Mouse (Mus musculus): ENCODE measurements around the gene Aif1. TPM values are rescaled to one million over a fixed set of nuclear protein-coding genes. Genes with fewer than 3 reads are reported as not detected.
"Not testable (repeated sequence)": the region's sequence is repeated elsewhere in the genome, so short reads cannot be mapped to it uniquely, and the experiment has no call there.

Gene Aif1
- polyA plus RNA-seq, 1 experiment from 2014 or later = 15.5 TPM

DNA sequence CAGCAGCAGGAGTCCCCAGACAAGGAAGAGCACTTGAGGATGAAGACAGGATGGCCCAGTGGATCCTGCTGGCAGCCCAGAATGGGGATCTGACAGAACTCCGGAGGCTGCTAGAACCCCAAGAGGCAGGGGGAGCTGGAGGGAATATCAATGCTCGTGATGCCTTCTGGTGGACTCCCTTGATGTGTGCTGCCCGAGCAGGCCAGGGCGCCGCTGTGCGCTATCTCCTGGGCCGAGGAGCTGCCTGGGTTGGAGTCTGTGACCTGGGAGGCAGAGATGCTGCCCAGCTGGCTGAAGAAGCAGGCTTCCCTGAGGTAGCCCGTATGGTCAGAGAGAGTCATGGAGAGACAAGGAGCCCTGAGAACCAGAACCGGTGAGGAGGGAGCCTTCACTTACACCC lies 52.6 kb downstream of the Aif1 start:
- WGBS = 92% methylated on average over 9 of the region's 9 CpGs
- H3K4me2 ChIP-seq (replicated peaks); H3K27ac ChIP-seq (replicated peaks); H3K9ac ChIP-seq; ATAC-seq (ENCODE audit: insufficient number of reproducible peaks, low FRiP score, low TSS enrichment, low read depth); H3K4me3 ChIP-seq (replicated peaks); H3K9me3 ChIP-seq (replicated peaks); H3K27me3 ChIP-seq: not testable (repeated sequence)
- Histone ChIP-seq H3K36me3 (peaks cover 18% of the 10 kb centered on the region), H3K4me1 (peaks cover 49% of the 10 kb centered on the region)

- H3K27ac ChIP-seq (replicated peaks) = peak within 1 kb of the TSS; percentile 84
- no peaks in the 10 kb centered on the region for H3K27me3 ChIP-seq
- H3K4me2 ChIP-seq (replicated peaks) = peak within 1 kb of the TSS; percentile 89
- under 1% methylated on average over 19 of the region's 19 CpGs for WGBS
- H3K36me3 ChIP-seq = peaks cover 29% of the 10 kb centered on the region
- H3K9ac ChIP-seq = peak within 1 kb of the TSS; percentile 95
- H3K4me1 ChIP-seq = peaks cover 37% of the 10 kb centered on the region
- H3K4me3 ChIP-seq (replicated peaks) = peak within 1 kb of the TSS; percentile 96
- no peaks in the 10 kb centered on the region for H3K9me3 ChIP-seq (replicated peaks)
- ATAC-seq (ENCODE audit: insufficient number of reproducible peaks, low FRiP score, low TSS enrichment, low read depth) = no peak
Observed at GRCm38 (mm10) chr17:35121871-35122303, 54.0 kb downstream of the Aif1 start, which contains the start of gene Csnk2b. Gene Csnk2b, minus strand, starts transcription at chr17:35122053.

GRCm38 (mm10) chr17:35121143-35121799 lies 54.6 kb downstream of the Aif1 start, which contains the start of gene Gpank1:
Gene Gpank1, plus strand, starts transcription at chr17:35121455.
- Histone ChIP-seq H3K4me2 (replicated peaks) (peak within 1 kb of the TSS; percentile 89), H3K4me3 (replicated peaks) (peak within 1 kb of the TSS; percentile 96), H3K9me3 (replicated peaks) (no peaks in the 10 kb centered on the region), H3K27ac (replicated peaks) (peak within 1 kb of the TSS; percentile 84), H3K9ac (peak within 1 kb of the TSS; percentile 95), H3K27me3 (no peaks in the 10 kb centered on the region), H3K36me3 (peaks cover 34% of the 10 kb centered on the region), H3K4me1 (peaks cover 32% of the 10 kb centered on the region)
- peak; percentile 94 for ATAC-seq (ENCODE audit: insufficient number of reproducible peaks, low FRiP score, low TSS enrichment, low read depth)
- WGBS = under 1% methylated on average over 50 of the region's 50 CpGs

Small RNA genes within 50 kb of the gene (microRNA-seq; reads per million reads assigned to microRNA genes)
- not detected for gene Mir6973a (ENCODE audit: borderline number of aligned reads)
- gene Mir6974 (ENCODE audit: borderline number of aligned reads) = not detected

Other genes starting within 250 kb of the Aif1 start
- 20.8 and 22.7 TPM in 2 replicates for gene Neu1, start 244.8 kb downstream of the Aif1 start, polyA plus RNA-seq (2015; fragmentation: Nextera tagmentation; extraction: Ambion mirVana)
- gene Hspa1b, start 216.8 kb downstream of the Aif1 start, polyA plus RNA-seq (2015; fragmentation: Nextera tagmentation; extraction: Ambion mirVana) = 2.2 and 3.4 TPM in 2 replicates
- not detected in 2 replicates for gene Gm20481, start 206.2 kb downstream of the Aif1 start, polyA plus RNA-seq (2015; fragmentation: Nextera tagmentation; extraction: Ambion mirVana)
- gene Hspa1a, start 203.9 kb downstream of the Aif1 start, polyA plus RNA-seq (2015; fragmentation: Nextera tagmentation; extraction: Ambion mirVana) = 19.5 and 19.7 TPM in 2 replicates
- 0.71 and 0.77 TPM in 2 replicates for gene Hspa1l, start 203.4 kb downstream of the Aif1 start, polyA plus RNA-seq (2015; fragmentation: Nextera tagmentation; extraction: Ambion mirVana)
- 163 and 173 TPM in 2 replicates for gene Lsm2, start 194.2 kb downstream of the Aif1 start, polyA plus RNA-seq (2015; fragmentation: Nextera tagmentation; extraction: Ambion mirVana)
- gene Vars, start 175.1 kb downstream of the Aif1 start, polyA plus RNA-seq (2015; fragmentation: Nextera tagmentation; extraction: Ambion mirVana) = 108 and 114 TPM in 2 replicates
- 0.43 and 0.58 TPM in 2 replicates for gene Vwa7, start 159.5 kb downstream of the Aif1 start, polyA plus RNA-seq (2015; fragmentation: Nextera tagmentation; extraction: Ambion mirVana)
- gene Sapcd1, start 148.1 kb downstream of the Aif1 start, polyA plus RNA-seq (2015; fragmentation: Nextera tagmentation; extraction: Ambion mirVana) = 21.5 and 23.4 TPM in 2 replicates
- 3.6 and 5.4 TPM in 2 replicates for gene Msh5, start 129.3 kb downstream of the Aif1 start, polyA plus RNA-seq (2015; fragmentation: Nextera tagmentation; extraction: Ambion mirVana)
- 324 and 329 TPM in 2 replicates for gene Clic1, start 126.1 kb downstream of the Aif1 start, polyA plus RNA-seq (2015; fragmentation: Nextera tagmentation; extraction: Ambion mirVana)
- gene Ddah2, start 117.0 kb downstream of the Aif1 start, polyA plus RNA-seq (2015; fragmentation: Nextera tagmentation; extraction: Ambion mirVana) = 319 and 347 TPM in 2 replicates
- gene Ly6g6c, start 110.7 kb downstream of the Aif1 start, polyA plus RNA-seq (2015; fragmentation: Nextera tagmentation; extraction: Ambion mirVana) = 98.5 and 131 TPM in 2 replicates
- gene Mpig6b, start 109.9 kb downstream of the Aif1 start, polyA plus RNA-seq (2015; fragmentation: Nextera tagmentation; extraction: Ambion mirVana) = 1.1 and 1.4 TPM in 2 replicates
- gene Ly6g6e, start 99.2 kb downstream of the Aif1 start, polyA plus RNA-seq (2015; fragmentation: Nextera tagmentation; extraction: Ambion mirVana) = 31.4 and 33.0 TPM in 2 replicates
- gene Ly6g6d, start 98.0 kb downstream of the Aif1 start, polyA plus RNA-seq (2015; fragmentation: Nextera tagmentation; extraction: Ambion mirVana) = 1.5 and 2.3 TPM in 2 replicates
- gene Ly6g6f, start 90.5 kb downstream of the Aif1 start, polyA plus RNA-seq (2015; fragmentation: Nextera tagmentation; extraction: Ambion mirVana) = 0.20 and 0.28 TPM in 2 replicates
- gene Abhd16a, start 86.8 kb downstream of the Aif1 start, polyA plus RNA-seq (2015; fragmentation: Nextera tagmentation; extraction: Ambion mirVana) = 102 and 105 TPM in 2 replicates
- not detected in 2 replicates for gene Ly6g5c, start 67.8 kb downstream of the Aif1 start, polyA plus RNA-seq (2015; fragmentation: Nextera tagmentation; extraction: Ambion mirVana)
- gene Ly6g5b, start 60.6 kb downstream of the Aif1 start, polyA plus RNA-seq (2015; fragmentation: Nextera tagmentation; extraction: Ambion mirVana) = 1.4 and 1.8 TPM in 2 replicates
- 19.5 and 20.1 TPM in 2 replicates for gene Gpank1, start 54.6 kb downstream of the Aif1 start, polyA plus RNA-seq (2015; fragmentation: Nextera tagmentation; extraction: Ambion mirVana)
- 278 and 279 TPM in 2 replicates for gene Csnk2b, start 54.0 kb downstream of the Aif1 start, polyA plus RNA-seq (2015; fragmentation: Nextera tagmentation; extraction: Ambion mirVana)
- gene D17H6S53E, start 49.7 kb downstream of the Aif1 start, polyA plus RNA-seq (2015; fragmentation: Nextera tagmentation; extraction: Ambion mirVana) = 11.2 and 12.2 TPM in 2 replicates
- gene Apom, start 44.0 kb downstream of the Aif1 start, polyA plus RNA-seq (2015; fragmentation: Nextera tagmentation; extraction: Ambion mirVana) = 0.17 TPM in 1 of 2 replicates, not detected in the other
- gene Bag6, start 40.9 kb downstream of the Aif1 start, polyA plus RNA-seq (2015; fragmentation: Nextera tagmentation; extraction: Ambion mirVana) = 57.8 TPM in 2 replicates
- gene Prrc2a, start 11.2 kb downstream of the Aif1 start, polyA plus RNA-seq (2015; fragmentation: Nextera tagmentation; extraction: Ambion mirVana) = 179 and 198 TPM in 2 replicates
- gene Lst1, start 12.4 kb upstream of the Aif1 start, polyA plus RNA-seq (2015; fragmentation: Nextera tagmentation; extraction: Ambion mirVana) = 27.2 and 27.4 TPM in 2 replicates
- 2.3 and 2.9 TPM in 2 replicates for gene Ltb, start 18.4 kb upstream of the Aif1 start, polyA plus RNA-seq (2015; fragmentation: Nextera tagmentation; extraction: Ambion mirVana)
- 0.47 and 0.76 TPM in 2 replicates for gene Tnf, start 25.9 kb upstream of the Aif1 start, polyA plus RNA-seq (2015; fragmentation: Nextera tagmentation; extraction: Ambion mirVana)
- gene Lta, start 29.3 kb upstream of the Aif1 start, polyA plus RNA-seq (2015; fragmentation: Nextera tagmentation; extraction: Ambion mirVana) = 0.27 and 0.32 TPM in 2 replicates
- 0.57 TPM in 1 of 2 replicates, not detected in the other for gene Gm16181, start 44.8 kb upstream of the Aif1 start, polyA plus RNA-seq (2015; fragmentation: Nextera tagmentation; extraction: Ambion mirVana)
- 4.1 and 4.4 TPM in 2 replicates for gene Atp6v1g2, start 57.6 kb upstream of the Aif1 start, polyA plus RNA-seq (2015; fragmentation: Nextera tagmentation; extraction: Ambion mirVana)
- gene Nfkbil1, start 59.7 kb upstream of the Aif1 start, polyA plus RNA-seq (2015; fragmentation: Nextera tagmentation; extraction: Ambion mirVana) = 11.8 and 12.7 TPM in 2 replicates
- 406 and 413 TPM in 2 replicates for gene Ddx39b, start 65.7 kb upstream of the Aif1 start, polyA plus RNA-seq (2015; fragmentation: Nextera tagmentation; extraction: Ambion mirVana)
- 81.6 and 82.0 TPM in 2 replicates for gene H2-D1, start 86.7 kb upstream of the Aif1 start, polyA plus RNA-seq (2015; fragmentation: Nextera tagmentation; extraction: Ambion mirVana)
- not detected in 2 replicates for gene H2-Q1, start 144.3 kb upstream of the Aif1 start, polyA plus RNA-seq (2015; fragmentation: Nextera tagmentation; extraction: Ambion mirVana)
- 0.47 TPM in 1 of 2 replicates, not detected in the other for gene H2-Q2, start 166.2 kb upstream of the Aif1 start, polyA plus RNA-seq (2015; fragmentation: Nextera tagmentation; extraction: Ambion mirVana)
- gene H2-Q4, start 203.5 kb upstream of the Aif1 start, polyA plus RNA-seq (2015; fragmentation: Nextera tagmentation; extraction: Ambion mirVana) = 2.4 and 2.7 TPM in 2 replicates
- 0.14 and 0.28 TPM in 2 replicates for gene H2-Q6, start 248.8 kb upstream of the Aif1 start, polyA plus RNA-seq (2015; fragmentation: Nextera tagmentation; extraction: Ambion mirVana)